Mouse (Mus musculus): Measurements from ENCODE around the gene Dnmt3a. TPM values are rescaled to one million over a fixed set of nuclear protein-coding genes. Genes with fewer than 3 reads are reported as not detected.

Dnmt3a gene
- polyA plus RNA-seq, 1 experiment from 2014 or later: 56.5 TPM

DNA sequence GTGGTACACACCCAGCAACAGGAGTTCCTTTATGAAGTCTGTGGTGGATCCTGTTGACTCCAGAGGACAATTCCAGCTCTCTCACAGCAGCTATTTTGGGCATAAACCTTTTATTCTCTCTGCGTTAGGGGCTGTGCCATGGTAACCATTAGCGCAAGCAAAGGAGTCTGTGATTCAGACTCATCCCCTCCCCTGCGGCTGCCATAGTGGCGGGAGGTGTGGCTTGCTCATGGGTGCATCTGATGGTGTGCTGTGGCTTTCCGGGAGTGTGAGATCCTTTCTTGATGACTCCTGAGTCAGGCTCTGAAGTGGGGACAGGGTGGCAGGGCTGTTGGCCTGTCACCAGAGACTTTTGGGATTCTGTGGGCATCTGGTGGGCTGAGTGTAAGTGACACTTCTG lies 17.6 kb downstream of the Dnmt3a start:
- no peaks in the 10 kb centered on the region for H3K36me3 ChIP-seq (ENCODE audit: control insufficient read depth, insufficient read depth, low read length)
- peaks cover 8% of the 10 kb centered on the region for H3K4me1 ChIP-seq (ENCODE audit: control insufficient read depth, insufficient read depth, low read length)
- H3K27me3 ChIP-seq (ENCODE audit: control insufficient read depth, insufficient read depth, low read length): no peaks in the 10 kb centered on the region
- no peak overlapping the region for H3K4me3 ChIP-seq (ENCODE audit: low read depth, low read length)
- no peak overlapping the region for H3K27ac ChIP-seq (ENCODE audit: low read depth, low read length)
- no peak overlapping the region for H3K9ac ChIP-seq (ENCODE audit: low read length)
- no peaks in the 10 kb centered on the region for H3K9me3 ChIP-seq (ENCODE audit: control insufficient read depth, low read length)
- no peak for DNase-seq (ENCODE audit: low spot score, missing footprints)
- 75% methylated on average over 5 of the region's 5 CpGs for WGBS
- H3K4me2 ChIP-seq: no peak overlapping the region
- ATAC-seq (ENCODE audit: low FRiP score): no peak

DNA sequence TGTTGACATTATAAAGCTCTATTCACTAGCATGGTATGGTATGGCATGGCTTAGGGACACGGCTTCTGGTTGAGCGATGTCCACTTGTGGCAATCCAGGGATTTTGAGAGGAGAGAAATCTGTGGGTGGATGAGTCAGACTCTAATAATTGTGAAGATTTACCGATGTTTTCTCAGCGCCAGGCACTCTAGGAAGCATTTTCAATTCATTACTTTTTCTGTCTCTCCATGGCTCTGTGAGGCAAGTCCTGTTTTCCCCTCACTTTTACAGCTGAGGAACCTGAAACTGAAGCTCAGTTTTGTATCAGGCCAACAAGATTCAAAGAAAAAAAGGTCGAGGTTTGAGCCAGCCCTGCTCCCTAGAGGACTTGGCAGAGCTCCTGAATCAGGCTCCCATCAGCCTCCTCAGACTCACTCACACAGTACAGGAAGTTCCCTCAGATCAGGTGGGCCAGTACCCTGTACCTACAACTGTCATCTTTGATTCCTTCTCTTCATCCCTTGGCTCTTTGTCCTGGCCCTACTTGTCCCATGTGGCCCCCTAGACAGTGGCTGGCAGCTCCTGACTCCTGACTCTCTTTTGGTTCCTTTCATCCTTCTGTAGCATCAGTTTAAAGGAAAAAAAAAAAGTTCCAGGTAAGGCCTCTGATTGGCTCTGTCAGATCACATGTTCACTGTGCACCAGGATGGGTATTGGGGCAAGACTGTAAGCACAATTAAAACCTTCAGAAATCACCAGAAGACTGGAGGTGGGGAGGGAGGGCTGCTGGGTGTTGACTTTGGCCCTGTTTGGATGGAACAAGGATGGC lies 19.3 kb downstream of the Dnmt3a start:
- WGBS: 83% methylated on average over 5 of the region's 5 CpGs
- H3K36me3 ChIP-seq (ENCODE audit: control insufficient read depth, insufficient read depth, low read length): no peaks in the 10 kb centered on the region
- no peaks in the 10 kb centered on the region for H3K9me3 ChIP-seq (ENCODE audit: control insufficient read depth, low read length)
- DNase-seq (ENCODE audit: low spot score, missing footprints): no peak
- H3K4me3 ChIP-seq (ENCODE audit: low read depth, low read length): no peak overlapping the region
- H3K4me1 ChIP-seq (ENCODE audit: control insufficient read depth, insufficient read depth, low read length): peaks cover 5% of the 10 kb centered on the region
- H3K27ac ChIP-seq (ENCODE audit: low read depth, low read length): no peak overlapping the region
- no peak for ATAC-seq (ENCODE audit: low FRiP score)
- no peak overlapping the region for H3K9ac ChIP-seq (ENCODE audit: low read length)
- no peaks in the 10 kb centered on the region for H3K27me3 ChIP-seq (ENCODE audit: control insufficient read depth, insufficient read depth, low read length)
- no peak overlapping the region for H3K4me2 ChIP-seq

DNA sequence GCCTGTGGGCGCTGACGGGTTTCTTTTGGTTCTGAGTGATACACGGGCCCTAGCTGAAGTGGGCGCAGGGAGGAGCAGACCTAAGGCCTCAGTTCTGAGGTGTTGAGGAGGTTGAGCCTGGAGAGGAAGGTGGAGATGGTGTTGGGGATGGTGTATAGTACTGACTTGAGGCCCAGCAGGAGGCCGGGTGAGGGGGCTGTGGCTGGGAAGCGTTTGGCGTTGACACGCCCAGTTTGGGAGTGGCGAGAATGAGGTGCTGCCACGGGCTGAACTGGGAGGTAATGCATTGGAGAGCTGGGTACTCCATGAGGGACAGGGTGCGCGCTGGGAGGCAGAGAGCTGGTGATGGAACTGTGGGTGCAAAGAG lies 19.9 kb downstream of the Dnmt3a start:
- Histone ChIP-seq H3K27ac (ENCODE audit: low read depth, low read length) (no peak overlapping the region), H3K9me3 (ENCODE audit: control insufficient read depth, low read length) (no peaks in the 10 kb centered on the region), H3K9ac (ENCODE audit: low read length) (no peak overlapping the region), H3K4me1 (ENCODE audit: control insufficient read depth, insufficient read depth, low read length) (peaks cover 5% of the 10 kb centered on the region; the same call in 1 of the 2 replicates), H3K36me3 (ENCODE audit: control insufficient read depth, insufficient read depth, low read length) (no peaks in the 10 kb centered on the region), H3K27me3 (ENCODE audit: control insufficient read depth, insufficient read depth, low read length) (no peaks in the 10 kb centered on the region), H3K4me3 (ENCODE audit: low read depth, low read length) (no peak overlapping the region), H3K4me2 (no peak overlapping the region)
- no peak for ATAC-seq (ENCODE audit: low FRiP score)
- WGBS: 56% methylated on average over 12 of the region's 12 CpGs
- DNase-seq (ENCODE audit: low spot score, missing footprints): no peak

DNA sequence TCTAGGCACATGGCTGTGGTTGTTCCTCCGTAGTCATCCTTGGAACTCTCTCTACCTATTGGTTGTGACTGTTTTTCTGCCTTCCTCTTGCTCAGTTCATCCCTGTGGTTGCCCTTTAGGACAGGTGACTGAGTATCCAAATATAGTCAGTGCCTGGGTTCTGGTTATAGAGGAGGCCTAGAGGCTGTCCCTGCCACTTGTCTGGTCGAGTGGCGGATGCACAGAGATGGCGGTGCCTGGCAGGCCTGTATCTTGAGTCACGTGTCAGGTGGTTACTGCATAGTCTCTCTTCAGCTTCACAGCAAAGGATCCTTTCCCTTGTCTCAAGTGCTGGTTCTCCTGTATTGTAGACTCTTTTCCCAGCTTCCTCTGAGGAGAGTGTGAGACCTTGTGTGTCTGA lies 22.0 kb downstream of the Dnmt3a start:
- Histone ChIP-seq H3K4me1 (ENCODE audit: control insufficient read depth, insufficient read depth, low read length) (peaks cover 5% of the 10 kb centered on the region; the same call in 1 of the 2 replicates), H3K9ac (ENCODE audit: low read length) (no peak overlapping the region), H3K36me3 (ENCODE audit: control insufficient read depth, insufficient read depth, low read length) (no peaks in the 10 kb centered on the region), H3K4me2 (no peak overlapping the region), H3K27ac (ENCODE audit: low read depth, low read length) (no peak overlapping the region), H3K4me3 (ENCODE audit: low read depth, low read length) (no peak overlapping the region), H3K9me3 (ENCODE audit: control insufficient read depth, low read length) (no peaks in the 10 kb centered on the region), H3K27me3 (ENCODE audit: control insufficient read depth, insufficient read depth, low read length) (no peaks in the 10 kb centered on the region)
- ATAC-seq (ENCODE audit: low FRiP score) (no peak), DNase-seq (ENCODE audit: low spot score, missing footprints) (no peak)
- 87% methylated on average over 5 of the region's 5 CpGs for WGBS

DNA sequence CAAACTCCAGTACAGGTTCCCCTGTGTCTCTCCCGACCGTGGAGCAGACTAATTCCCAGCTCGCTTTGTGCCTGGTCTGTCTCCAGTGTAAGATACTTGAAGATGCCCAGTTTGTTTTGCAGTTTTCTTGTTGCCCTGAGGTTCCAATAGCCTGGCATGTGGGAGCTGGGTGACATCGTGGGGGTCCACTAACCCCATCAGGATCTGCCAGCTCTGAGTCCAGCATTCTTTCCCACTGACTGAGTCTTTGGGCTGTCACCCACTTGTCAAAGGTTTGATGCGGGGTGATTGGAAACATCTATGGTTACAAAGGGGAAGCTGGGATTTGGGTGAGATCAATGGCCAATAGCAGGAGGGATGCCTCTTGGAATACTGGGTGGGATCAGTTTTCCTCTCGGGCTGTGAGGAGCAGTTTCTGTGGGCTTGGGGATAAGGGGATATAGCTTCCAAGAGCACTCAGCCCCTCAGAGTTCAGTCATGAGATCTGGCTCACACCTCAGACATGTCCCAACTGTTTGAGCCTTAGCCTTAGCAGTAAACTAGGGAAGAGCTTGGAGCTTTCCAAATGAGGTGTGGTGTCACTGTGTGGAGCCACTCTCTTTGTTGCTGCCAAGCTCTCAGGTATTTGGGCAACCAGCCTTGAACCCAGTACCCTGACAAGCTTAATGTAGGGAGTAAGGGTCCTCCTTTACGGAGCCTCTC lies 27.4 kb downstream of the Dnmt3a start:
- H3K4me1 ChIP-seq (ENCODE audit: control insufficient read depth, insufficient read depth, low read length): peaks cover 15% of the 10 kb centered on the region
- no peak overlapping the region for H3K9ac ChIP-seq (ENCODE audit: low read length)
- H3K27me3 ChIP-seq (ENCODE audit: control insufficient read depth, insufficient read depth, low read length): no peaks in the 10 kb centered on the region
- DNase-seq (ENCODE audit: low spot score, missing footprints) (no peak), ATAC-seq (ENCODE audit: low FRiP score) (no peak)
- H3K27ac ChIP-seq (ENCODE audit: low read depth, low read length): no peak overlapping the region
- no peaks in the 10 kb centered on the region for H3K9me3 ChIP-seq (ENCODE audit: control insufficient read depth, low read length)
- 59% methylated on average over 7 of the region's 7 CpGs for WGBS
- H3K36me3 ChIP-seq (ENCODE audit: control insufficient read depth, insufficient read depth, low read length): peaks cover 3% of the 10 kb centered on the region; the same call in 1 of the 2 replicates
- H3K4me3 ChIP-seq (ENCODE audit: low read depth, low read length): no peak overlapping the region
- H3K4me2 ChIP-seq: no peak overlapping the region

GRCm38 (mm10) chr12:3833851-3834273 lies 28.1 kb downstream of the Dnmt3a start:
- peaks cover 15% of the 10 kb centered on the region for H3K4me1 ChIP-seq (ENCODE audit: control insufficient read depth, insufficient read depth, low read length)
- H3K27ac ChIP-seq (ENCODE audit: low read depth, low read length): no peak overlapping the region
- H3K9ac ChIP-seq (ENCODE audit: low read length): peak overlapping the region; percentile 49
- H3K4me2 ChIP-seq: 0 out of 2 replicates have a peak overlapping the region, but pooled peaks have one; percentile 7
- H3K9me3 ChIP-seq (ENCODE audit: control insufficient read depth, low read length): no peaks in the 10 kb centered on the region
- no peaks in the 10 kb centered on the region for H3K27me3 ChIP-seq (ENCODE audit: control insufficient read depth, insufficient read depth, low read length)
- ATAC-seq (ENCODE audit: low FRiP score): peak; percentile 45
- H3K36me3 ChIP-seq (ENCODE audit: control insufficient read depth, insufficient read depth, low read length): peaks cover 3% of the 10 kb centered on the region; the same call in 1 of the 2 replicates
- no peak overlapping the region for H3K4me3 ChIP-seq (ENCODE audit: low read depth, low read length)
- 5% methylated on average over 8 of the region's 8 CpGs for WGBS
- DNase-seq (ENCODE audit: low spot score, missing footprints): peak; percentile 89

GRCm38 (mm10) chr12:3834373-3835314 lies 28.8 kb downstream of the Dnmt3a start:
- ATAC-seq (ENCODE audit: low FRiP score) (peak; percentile 54), DNase-seq (ENCODE audit: low spot score, missing footprints) (peak; percentile 88)
- H3K9ac ChIP-seq (ENCODE audit: low read length): peak overlapping the region; percentile 49
- 0 out of 2 replicates have a peak overlapping the region, but pooled peaks have one; percentile 7 for H3K4me2 ChIP-seq
- WGBS: 13% methylated on average over 21 of the region's 21 CpGs
- no peaks in the 10 kb centered on the region for H3K9me3 ChIP-seq (ENCODE audit: control insufficient read depth, low read length)
- H3K4me1 ChIP-seq (ENCODE audit: control insufficient read depth, insufficient read depth, low read length): peaks cover 15% of the 10 kb centered on the region
- H3K27ac ChIP-seq (ENCODE audit: low read depth, low read length): no peak overlapping the region
- H3K4me3 ChIP-seq (ENCODE audit: low read depth, low read length): no peak overlapping the region
- H3K36me3 ChIP-seq (ENCODE audit: control insufficient read depth, insufficient read depth, low read length): peaks cover 3% of the 10 kb centered on the region; the same call in 1 of the 2 replicates
- no peaks in the 10 kb centered on the region for H3K27me3 ChIP-seq (ENCODE audit: control insufficient read depth, insufficient read depth, low read length)

GRCm38 (mm10) chr12:3835576-3835975 lies 29.8 kb downstream of the Dnmt3a start:
- peaks cover 15% of the 10 kb centered on the region for H3K4me1 ChIP-seq (ENCODE audit: control insufficient read depth, insufficient read depth, low read length)
- no peak overlapping the region for H3K4me2 ChIP-seq
- DNase-seq (ENCODE audit: low spot score, missing footprints) (no peak), ATAC-seq (ENCODE audit: low FRiP score) (no peak)
- no peak overlapping the region for H3K4me3 ChIP-seq (ENCODE audit: low read depth, low read length)
- peaks cover 3% of the 10 kb centered on the region; the same call in 1 of the 2 replicates for H3K36me3 ChIP-seq (ENCODE audit: control insufficient read depth, insufficient read depth, low read length)
- no peak overlapping the region for H3K9ac ChIP-seq (ENCODE audit: low read length)
- 64% methylated on average over 2 of the region's 2 CpGs for WGBS
- no peak overlapping the region for H3K27ac ChIP-seq (ENCODE audit: low read depth, low read length)
- H3K27me3 ChIP-seq (ENCODE audit: control insufficient read depth, insufficient read depth, low read length): no peaks in the 10 kb centered on the region
- H3K9me3 ChIP-seq (ENCODE audit: control insufficient read depth, low read length): no peaks in the 10 kb centered on the region

Data from midbrain, embryonic 11.5 days (tissue).